Mouse (Mus musculus): ENCODE data around the gene Il5ra. TPM values are rescaled to one million over a fixed set of nuclear protein-coding genes. Genes with fewer than 3 reads are reported as not detected.

Gene Il5ra
- polyA plus RNA-seq, 1 experiment = 0.22 TPM

DNA sequence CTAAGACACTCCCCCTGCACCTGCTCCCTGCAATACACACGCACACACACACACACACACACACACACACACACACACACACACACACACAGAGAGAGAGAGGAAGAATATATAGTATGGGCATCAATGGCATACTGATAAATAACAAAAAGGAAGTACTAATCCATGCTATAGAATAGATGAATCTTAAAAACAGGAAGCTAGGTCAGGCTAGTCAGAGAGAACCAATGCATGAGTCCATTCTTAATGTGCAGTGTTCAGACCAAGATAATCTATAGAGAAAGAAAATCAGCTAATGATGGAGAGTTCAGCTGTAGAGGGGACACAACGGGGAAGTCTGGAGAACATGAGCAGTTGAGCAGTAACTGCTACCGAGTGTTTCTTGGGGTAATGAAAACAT, 9.5 kb upstream of the Il5ra start:
- Histone ChIP-seq H3K27ac (ENCODE audit: control insufficient read depth, insufficient read depth, low read depth, low read length) (no peak overlapping the region), H3K36me3 (ENCODE audit: control insufficient read depth, insufficient read depth, low read length) (no peaks in the 10 kb centered on the region), H3K27me3 (ENCODE audit: control insufficient read depth, insufficient read depth, low read length) (no peaks in the 10 kb centered on the region), H3K4me1 (ENCODE audit: control insufficient read depth, insufficient read depth, low read length) (no peaks in the 10 kb centered on the region), H3K4me3 (ENCODE audit: control insufficient read depth, low read depth, low read length) (no peak overlapping the region)
- TF ChIP-seq POLR2A (IDR thresholded peaks at IDR 0.05; ENCODE audit: control insufficient read depth, low read depth, low read length) = no peak
- no peak for TF ChIP-seq CTCF (IDR thresholded peaks at IDR 0.05; ENCODE audit: control insufficient read depth, insufficient read depth, insufficient replicate concordance, low read depth, low read length)

DNA sequence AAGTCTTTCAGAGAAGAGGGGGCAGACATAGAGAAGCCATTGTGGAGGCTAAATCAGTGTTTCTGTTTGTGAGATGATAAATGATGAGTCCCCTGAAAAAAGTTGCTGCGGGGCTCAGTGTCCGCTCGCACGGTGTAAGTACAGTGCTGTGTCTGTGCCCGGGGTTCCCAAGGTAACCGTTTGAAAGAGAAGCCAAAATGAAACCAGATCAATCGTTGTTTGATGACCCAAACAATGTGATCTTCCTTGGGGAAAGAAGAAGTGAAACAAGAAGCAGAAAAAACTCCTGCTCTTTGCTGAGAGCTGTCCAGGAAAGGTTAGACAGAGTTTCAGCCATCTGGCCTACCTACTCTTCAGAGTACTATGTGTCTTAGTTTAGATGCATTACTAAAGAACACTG, 1.5 kb upstream of the Il5ra start:
- no peaks in the 10 kb centered on the region for H3K36me3 ChIP-seq (ENCODE audit: control insufficient read depth, insufficient read depth, low read length)
- TF ChIP-seq CTCF (IDR thresholded peaks at IDR 0.05; ENCODE audit: control insufficient read depth, insufficient read depth, insufficient replicate concordance, low read depth, low read length) (no peak), POLR2A (IDR thresholded peaks at IDR 0.05; ENCODE audit: control insufficient read depth, low read depth, low read length) (no peak)
- H3K27me3 ChIP-seq (ENCODE audit: control insufficient read depth, insufficient read depth, low read length) = no peaks in the 10 kb centered on the region

DNA sequence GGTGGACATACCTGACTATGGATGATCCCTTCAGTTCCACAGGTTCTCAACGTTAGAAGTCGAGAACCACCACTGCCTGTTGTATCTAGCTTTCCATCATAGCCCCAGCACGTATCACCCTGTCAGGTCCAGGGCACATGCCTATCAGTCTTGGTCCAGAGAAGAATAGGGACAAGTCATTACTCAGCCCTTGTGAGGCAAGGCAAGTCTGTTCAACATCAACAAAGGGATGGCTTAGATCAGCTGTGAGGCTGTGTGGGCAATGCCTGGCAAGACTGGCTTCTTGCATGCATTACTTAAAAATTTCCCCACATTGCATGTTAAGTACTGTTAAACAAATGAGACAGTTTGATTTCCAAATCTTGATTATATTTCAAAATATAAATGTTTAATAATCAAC, 1.0 kb downstream of the Il5ra start:
- Histone ChIP-seq H3K4me3 (ENCODE audit: control insufficient read depth, low read depth, low read length) (no peak overlapping the region), H3K36me3 (ENCODE audit: control insufficient read depth, insufficient read depth, low read length) (no peaks in the 10 kb centered on the region), H3K27me3 (ENCODE audit: control insufficient read depth, insufficient read depth, low read length) (no peaks in the 10 kb centered on the region), H3K4me1 (ENCODE audit: control insufficient read depth, insufficient read depth, low read length) (no peaks in the 10 kb centered on the region), H3K27ac (ENCODE audit: control insufficient read depth, insufficient read depth, low read depth, low read length) (no peak overlapping the region)
- TF ChIP-seq CTCF (IDR thresholded peaks at IDR 0.05; ENCODE audit: control insufficient read depth, insufficient read depth, insufficient replicate concordance, low read depth, low read length) (no peak), POLR2A (IDR thresholded peaks at IDR 0.05; ENCODE audit: control insufficient read depth, low read depth, low read length) (no peak)

More for the DNA sequence above, 1.5 kb upstream of the Il5ra start:
- Histone ChIP-seq H3K27ac (ENCODE audit: control insufficient read depth, insufficient read depth, low read depth, low read length) (no peak overlapping the region), H3K4me1 (ENCODE audit: control insufficient read depth, insufficient read depth, low read length) (no peaks in the 10 kb centered on the region), H3K4me3 (ENCODE audit: control insufficient read depth, low read depth, low read length) (no peak overlapping the region)

DNA sequence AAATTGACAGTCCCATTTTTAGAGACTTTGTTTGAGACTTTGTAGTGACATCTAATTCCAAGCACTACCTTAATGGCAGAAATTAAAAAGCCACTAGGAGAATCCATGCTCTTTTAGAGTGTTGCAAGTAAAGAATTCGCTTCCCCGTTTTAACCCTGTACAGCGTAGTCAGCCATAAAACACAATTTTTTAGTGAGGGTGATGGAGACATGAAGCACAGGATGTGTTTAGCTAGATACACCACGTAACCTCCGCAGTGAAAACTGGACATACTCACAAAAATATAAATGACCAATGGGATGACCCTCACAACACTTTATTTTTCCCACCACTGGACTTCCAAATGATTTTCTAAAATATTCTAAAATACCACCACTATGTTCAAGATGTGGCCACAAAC, 1.6 kb downstream of the Il5ra start:
- no peaks in the 10 kb centered on the region for H3K27me3 ChIP-seq (ENCODE audit: control insufficient read depth, insufficient read depth, low read length)
- H3K4me1 ChIP-seq (ENCODE audit: control insufficient read depth, insufficient read depth, low read length) = no peaks in the 10 kb centered on the region
- TF ChIP-seq CTCF (IDR thresholded peaks at IDR 0.05; ENCODE audit: control insufficient read depth, insufficient read depth, insufficient replicate concordance, low read depth, low read length) = no peak
- no peak for TF ChIP-seq POLR2A (IDR thresholded peaks at IDR 0.05; ENCODE audit: control insufficient read depth, low read depth, low read length)
- H3K4me3 ChIP-seq (ENCODE audit: control insufficient read depth, low read depth, low read length) = no peak overlapping the region
- no peak overlapping the region for H3K27ac ChIP-seq (ENCODE audit: control insufficient read depth, insufficient read depth, low read depth, low read length)
- H3K36me3 ChIP-seq (ENCODE audit: control insufficient read depth, insufficient read depth, low read length) = no peaks in the 10 kb centered on the region

DNA sequence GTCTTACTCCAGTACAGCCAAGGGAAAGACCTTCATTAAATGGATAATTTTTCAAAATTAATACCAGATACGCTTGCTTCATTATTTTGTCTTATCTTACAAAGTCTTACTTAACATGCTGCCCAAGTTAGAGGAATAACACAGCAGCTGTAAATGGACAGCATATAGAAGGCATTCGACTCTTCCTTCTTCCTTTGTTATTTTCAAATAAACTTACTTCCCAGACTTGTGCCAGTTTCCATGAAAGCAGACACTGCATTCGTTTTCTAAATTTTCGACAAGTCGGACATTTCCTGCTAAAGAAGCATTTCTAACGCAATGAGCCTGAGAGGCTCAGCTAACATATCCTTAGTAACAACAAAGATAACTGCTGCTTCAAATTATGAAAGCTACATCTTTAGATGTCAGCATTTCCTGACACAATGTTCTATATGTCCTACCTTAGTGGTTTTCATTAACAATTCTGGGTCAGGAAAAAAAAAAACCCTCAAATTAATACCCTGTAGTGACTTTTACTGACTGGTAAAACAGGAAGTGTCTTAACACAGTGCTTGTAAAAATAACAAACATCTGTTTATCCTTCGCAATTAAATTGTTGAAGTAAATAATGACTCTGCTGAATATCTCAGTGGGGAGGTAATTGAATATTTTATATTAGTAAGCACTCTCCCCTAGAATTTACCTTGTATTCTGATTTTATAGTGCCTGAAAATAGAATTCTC, 3.0 kb downstream of the Il5ra start:
- Histone ChIP-seq H3K27ac (ENCODE audit: control insufficient read depth, insufficient read depth, low read depth, low read length) (no peak overlapping the region), H3K4me1 (ENCODE audit: control insufficient read depth, insufficient read depth, low read length) (no peaks in the 10 kb centered on the region), H3K36me3 (ENCODE audit: control insufficient read depth, insufficient read depth, low read length) (no peaks in the 10 kb centered on the region), H3K4me3 (ENCODE audit: control insufficient read depth, low read depth, low read length) (no peak overlapping the region), H3K27me3 (ENCODE audit: control insufficient read depth, insufficient read depth, low read length) (no peaks in the 10 kb centered on the region)
- TF ChIP-seq CTCF (IDR thresholded peaks at IDR 0.05; ENCODE audit: control insufficient read depth, insufficient read depth, insufficient replicate concordance, low read depth, low read length) = no peak
- TF ChIP-seq POLR2A (IDR thresholded peaks at IDR 0.05; ENCODE audit: control insufficient read depth, low read depth, low read length) = no peak

DNA sequence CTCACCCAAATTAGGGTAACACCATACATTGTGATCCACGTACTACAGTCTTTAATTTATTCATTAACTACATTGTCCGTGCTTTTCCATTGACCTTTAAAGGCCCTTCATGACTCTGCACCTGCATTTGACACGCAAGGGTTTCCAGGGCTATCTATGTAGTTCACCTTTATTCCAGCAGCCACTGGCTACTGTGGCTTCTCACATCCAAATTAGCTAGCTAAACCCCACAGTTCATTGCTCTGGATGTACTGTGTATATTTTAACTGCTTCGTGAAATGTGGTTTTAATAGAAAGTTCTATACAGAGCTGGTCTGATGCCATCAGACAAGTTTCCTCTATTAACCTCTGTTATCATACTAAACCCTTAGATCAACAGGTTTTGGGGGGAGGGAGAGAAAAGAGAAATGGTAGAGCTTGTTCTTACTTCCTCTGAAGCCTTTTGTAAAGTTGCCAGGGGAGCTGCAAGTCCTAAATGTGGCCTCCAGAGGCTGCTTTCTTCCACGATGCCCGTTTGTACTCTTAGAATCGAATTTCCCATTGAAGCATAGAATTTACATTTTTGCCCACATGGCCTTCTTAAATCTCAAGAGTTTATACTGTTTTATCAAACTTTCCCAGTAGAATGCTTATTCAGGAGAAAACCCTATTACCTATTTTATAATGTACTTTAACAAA, 5.1 kb downstream of the Il5ra start:
- TF ChIP-seq CTCF (IDR thresholded peaks at IDR 0.05; ENCODE audit: control insufficient read depth, insufficient read depth, insufficient replicate concordance, low read depth, low read length) (no peak), POLR2A (IDR thresholded peaks at IDR 0.05; ENCODE audit: control insufficient read depth, low read depth, low read length) (no peak)
- Histone ChIP-seq H3K27me3 (ENCODE audit: control insufficient read depth, insufficient read depth, low read length) (no peaks in the 10 kb centered on the region), H3K4me3 (ENCODE audit: control insufficient read depth, low read depth, low read length) (no peak overlapping the region), H3K4me1 (ENCODE audit: control insufficient read depth, insufficient read depth, low read length) (no peaks in the 10 kb centered on the region), H3K36me3 (ENCODE audit: control insufficient read depth, insufficient read depth, low read length) (no peaks in the 10 kb centered on the region), H3K27ac (ENCODE audit: control insufficient read depth, insufficient read depth, low read depth, low read length) (no peak overlapping the region)

DNA sequence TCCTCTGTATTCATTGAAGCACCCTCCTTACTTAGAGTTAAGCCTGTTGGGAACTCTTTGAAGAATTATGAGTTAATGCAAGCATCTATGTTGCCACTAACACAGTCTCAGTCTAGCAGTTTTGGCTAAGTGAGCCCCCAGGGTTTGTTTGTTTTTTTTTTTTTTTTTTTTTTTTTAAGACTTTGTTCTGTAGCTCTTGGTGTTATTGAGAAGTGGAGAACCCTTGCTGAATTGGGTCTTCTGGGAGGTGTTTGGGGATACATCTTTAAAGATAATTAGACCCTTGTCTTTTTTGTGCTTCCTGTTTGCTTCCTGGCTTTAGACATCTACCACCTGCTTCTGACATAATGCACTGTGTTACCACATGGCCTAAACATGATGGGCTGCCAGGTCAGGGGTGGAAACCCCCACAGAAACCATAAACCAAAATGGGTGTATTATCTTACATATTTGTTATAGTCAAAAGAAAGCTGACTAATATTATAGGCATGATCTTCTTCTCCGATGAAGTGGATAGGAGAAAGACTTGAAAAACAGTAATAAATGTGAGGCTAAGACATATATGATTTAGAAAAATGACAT, 8.5 kb downstream of the Il5ra start:
- H3K4me1 ChIP-seq (ENCODE audit: control insufficient read depth, insufficient read depth, low read length) = no peaks in the 10 kb centered on the region
- TF ChIP-seq POLR2A (IDR thresholded peaks at IDR 0.05; ENCODE audit: control insufficient read depth, low read depth, low read length) = no peak
- no peak for TF ChIP-seq CTCF (IDR thresholded peaks at IDR 0.05; ENCODE audit: control insufficient read depth, insufficient read depth, insufficient replicate concordance, low read depth, low read length)
- H3K27ac ChIP-seq (ENCODE audit: control insufficient read depth, insufficient read depth, low read depth, low read length) = no peak overlapping the region
- no peaks in the 10 kb centered on the region for H3K36me3 ChIP-seq (ENCODE audit: control insufficient read depth, insufficient read depth, low read length)
- H3K4me3 ChIP-seq (ENCODE audit: control insufficient read depth, low read depth, low read length) = no peak overlapping the region
- no peaks in the 10 kb centered on the region for H3K27me3 ChIP-seq (ENCODE audit: control insufficient read depth, insufficient read depth, low read length)

All from testis, adult 2 months (tissue).